Mouse (Mus musculus) embryonic facial prominence, embryonic 15.5 days (tissue): Measurements from ENCODE around the gene Acot11. TPM values are rescaled to one million over a fixed set of nuclear protein-coding genes. Genes with fewer than 3 reads are reported as not detected.
"Not testable (repeated sequence)": the region's sequence is repeated elsewhere in the genome, so short reads cannot be mapped to it uniquely, and the experiment has no call there.

Experiments
- ATAC-seq: fragments of 200-750 bp; cut with Nextera tagmentation; 2 replicates; pipeline ENCODE4 v1.8.0; 2017; ENCODE audit warnings: low read depth, moderate TSS enrichment; ENCODE audit not compliant: insufficient number of reproducible peaks, low FRiP score, low TSS enrichment
- H3K27ac ChIP-seq: fragments of 300-500 bp; sonication (generic); replicated peaks from 2 replicates; pipeline ENCODE4 v1.5.1; 2015; ENCODE audit warnings: mild to moderate bottlenecking, inconsistent platforms
- H3K27me3 ChIP-seq: fragments of 300-500 bp; sonication (generic); 2 replicates; pipeline ENCODE4 v1.6.1; 2015; ENCODE audit warnings: inconsistent platforms
- H3K36me3 ChIP-seq: fragments of 300-500 bp; sonication (generic); 2 replicates; pipeline ENCODE4 v1.6.1; 2015; ENCODE audit warnings: mild to moderate bottlenecking, inconsistent platforms
- H3K4me1 ChIP-seq: fragments of 300-500 bp; sonication (generic); 2 replicates; pipeline ENCODE4 v1.6.1; 2015; ENCODE audit warnings: inconsistent platforms
- H3K4me2 ChIP-seq: fragments of 300-500 bp; sonication (generic); replicated peaks from 2 replicates; pipeline ENCODE4 v1.6.1; 2015; ENCODE audit warnings: mild to moderate bottlenecking, inconsistent platforms
- H3K4me3 ChIP-seq: fragments of 300-500 bp; sonication (generic); replicated peaks from 2 replicates; pipeline ENCODE4 v1.5.1; 2015; ENCODE audit warnings: mild to moderate bottlenecking, inconsistent platforms
- H3K9ac ChIP-seq: fragments of 300-500 bp; sonication (generic); 2 replicates; pipeline ENCODE4 v1.6.1; 2015; ENCODE audit warnings: inconsistent platforms
- H3K9me3 ChIP-seq: fragments of 300-500 bp; sonication (generic); replicated peaks from 2 replicates; pipeline ENCODE4 v1.6.1; 2016; ENCODE audit warnings: inconsistent platforms
- WGBS: fragments of 180-500 bp; shearing (Covaris S2); methylation state at CpG from one replicate; pipeline ENCODE4 v1.1.7; 2015; 5-methylcytosine and 5-hydroxymethylcytosine counted together
- polyA plus RNA-seq: library from polyadenylated mRNA; unstranded; fragments of >200 nt; fragmentation: Nextera tagmentation; extraction: Ambion mirVana; gene quantifications from 2 replicates; pipeline ENCODE4 v1.2.1, GENCODE M21; 2015

The Acot11 gene
- polyA plus RNA-seq, 1 experiment from 2014 or later = 3.0 TPM

DNA sequence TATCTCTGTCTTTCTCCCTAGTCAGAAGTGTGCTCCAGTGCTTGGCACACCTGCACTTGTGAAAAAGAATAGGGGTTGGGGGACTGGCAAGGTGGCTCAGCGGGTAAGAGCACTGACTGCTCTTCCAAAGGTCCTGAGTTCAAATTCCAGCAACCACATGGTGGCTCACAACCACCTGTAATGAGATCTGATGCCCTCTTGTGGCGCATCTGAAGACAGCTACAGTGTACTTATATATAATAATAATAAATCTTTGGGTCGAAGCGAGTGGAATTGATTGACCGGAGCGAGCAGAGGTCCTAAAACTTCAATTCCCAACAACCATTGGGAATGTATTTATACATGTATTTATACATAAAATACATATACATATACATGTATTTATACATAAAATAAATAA is 29.0 kb downstream of the Acot11 start:
- not testable (repeated sequence) for H3K9ac ChIP-seq, H3K4me3 ChIP-seq, ATAC-seq, H3K36me3 ChIP-seq, H3K4me2 ChIP-seq, H3K27me3 ChIP-seq, H3K27ac ChIP-seq, H3K9me3 ChIP-seq
- H3K4me1 ChIP-seq = peaks cover 33% of the 10 kb centered on the region
- whole genome bisulfite sequencing = 87% methylated on average over 6 of the region's 6 CpGs

DNA sequence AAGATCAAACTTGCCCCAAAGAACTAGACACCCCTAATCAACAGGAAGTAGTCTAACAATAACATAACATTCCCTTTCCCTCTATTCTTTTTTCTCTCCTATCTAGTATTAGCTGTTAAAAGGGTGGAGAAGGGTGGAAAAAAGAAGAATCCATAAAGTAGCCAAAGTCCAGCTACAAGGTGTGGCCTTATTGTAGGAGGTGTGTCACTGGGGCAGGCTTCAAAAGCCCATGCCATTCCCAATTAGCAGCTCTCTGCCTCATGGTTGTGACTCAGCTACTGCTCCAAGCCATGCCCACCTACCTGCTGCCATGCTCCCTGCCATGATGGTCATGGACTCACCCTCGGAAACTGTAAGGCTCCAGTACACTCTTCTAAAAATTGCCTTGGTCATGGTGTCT is 32.2 kb downstream of the Acot11 start:
- Histone ChIP-seq H3K36me3 (no peaks in the 10 kb centered on the region), H3K9ac (no peak overlapping the region), H3K9me3 (no peaks in the 10 kb centered on the region), H3K4me1 (peaks cover 6% of the 10 kb centered on the region; the same call in 1 of the 2 replicates), H3K4me3 (no peak overlapping the region), H3K4me2 (no peak overlapping the region), H3K27me3 (no peaks in the 10 kb centered on the region), H3K27ac (no peak overlapping the region)
- WGBS = 88% methylated on average over 1 of the region's 1 CpGs
- ATAC-seq = no peak

DNA sequence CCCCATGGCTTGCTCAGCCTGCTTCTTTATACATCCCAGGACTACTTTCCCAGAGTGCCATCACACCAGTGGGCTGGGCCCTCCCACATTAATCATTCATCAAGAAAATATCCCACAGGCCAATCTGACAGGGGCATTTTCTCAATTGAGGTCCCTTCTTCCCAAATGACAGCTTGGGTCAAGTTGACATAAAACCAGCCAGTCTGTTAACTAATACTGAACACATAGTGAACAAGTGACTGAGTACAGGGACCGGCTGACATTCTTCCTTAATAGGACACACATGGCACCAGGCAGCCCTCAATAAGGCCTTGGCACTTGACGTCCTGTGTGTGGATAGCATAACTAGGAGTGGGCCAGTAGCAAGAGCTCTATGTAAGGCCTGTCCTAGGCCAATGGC is 35.5 kb downstream of the Acot11 start:
- no peak overlapping the region for H3K4me2 ChIP-seq
- H3K36me3 ChIP-seq = no peaks in the 10 kb centered on the region
- H3K9ac ChIP-seq = no peak overlapping the region
- H3K27ac ChIP-seq = no peak overlapping the region
- H3K4me3 ChIP-seq = no peak overlapping the region
- no peaks in the 10 kb centered on the region for H3K27me3 ChIP-seq
- WGBS = 42% methylated on average over 2 of the region's 2 CpGs
- H3K4me1 ChIP-seq = no peaks in the 10 kb centered on the region
- no peak for ATAC-seq
- no peaks in the 10 kb centered on the region for H3K9me3 ChIP-seq

DNA sequence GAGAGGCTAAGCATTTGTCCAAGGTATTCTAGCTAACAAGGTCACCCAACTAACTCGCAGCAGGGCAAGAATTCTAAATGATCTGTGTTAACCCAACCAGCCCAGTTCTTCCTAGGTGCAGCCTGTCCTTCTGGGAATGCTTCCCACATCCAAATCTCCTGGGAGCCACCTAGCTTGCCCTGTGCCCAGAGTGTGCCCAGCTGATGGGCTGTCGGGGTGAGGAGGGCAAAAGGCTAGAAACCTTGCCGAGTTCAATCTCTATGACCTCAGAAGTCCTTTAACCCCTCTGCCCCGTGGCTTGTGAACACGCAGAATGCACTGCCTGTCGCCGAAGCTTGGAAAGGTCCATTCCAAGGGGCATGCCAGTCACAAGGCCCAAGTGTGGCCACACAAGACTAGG is 40.6 kb downstream of the Acot11 start:
- Histone ChIP-seq H3K4me3 (no peak overlapping the region), H3K4me1 (no peaks in the 10 kb centered on the region), H3K4me2 (no peak overlapping the region), H3K27me3 (no peaks in the 10 kb centered on the region), H3K27ac (no peak overlapping the region), H3K9ac (no peak overlapping the region), H3K36me3 (no peaks in the 10 kb centered on the region), H3K9me3 (no peaks in the 10 kb centered on the region)
- WGBS = 74% methylated on average over 7 of the region's 7 CpGs
- ATAC-seq = no peak

DNA sequence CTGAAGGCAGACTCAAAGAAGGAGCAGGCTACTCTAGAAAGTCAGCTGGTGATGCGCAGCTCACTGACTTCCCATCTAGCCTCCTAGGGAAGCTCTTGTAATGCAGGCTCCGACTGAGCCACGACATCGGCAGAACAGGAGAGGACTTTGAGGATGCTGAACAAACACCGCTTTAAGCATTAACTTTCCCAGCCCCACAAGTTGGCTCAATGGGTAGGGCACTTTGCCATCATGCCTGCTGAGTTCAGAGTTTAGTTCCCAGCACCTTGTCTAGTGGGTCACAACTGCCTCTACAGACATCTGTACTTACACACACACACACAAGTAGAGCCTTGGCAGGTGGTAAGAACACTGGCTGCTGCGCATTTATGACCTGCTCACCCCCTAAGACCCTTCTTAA is 53.1 kb downstream of the Acot11 start:
- no peak for ATAC-seq

DNA sequence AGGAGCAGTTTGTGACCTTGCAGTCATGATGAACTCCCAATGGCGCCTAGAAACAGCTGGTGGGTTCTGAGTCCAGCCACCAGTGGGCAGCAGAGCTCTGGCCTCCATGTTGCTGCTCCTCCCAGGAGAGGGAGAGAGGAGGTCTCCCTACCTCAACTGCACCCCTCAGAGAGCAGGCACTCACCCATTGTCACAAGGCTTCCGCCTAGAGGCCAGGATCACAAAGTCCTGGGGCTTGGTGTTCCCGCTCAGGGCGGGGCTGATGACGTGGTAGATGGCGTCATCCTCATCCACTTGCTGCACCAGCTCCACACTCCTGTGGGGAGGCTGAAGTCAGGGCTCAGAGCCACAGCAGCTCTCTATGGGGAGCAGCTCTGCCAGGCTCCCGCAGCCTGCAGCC is 55.1 kb downstream of the Acot11 start:
- H3K36me3 ChIP-seq = no peaks in the 10 kb centered on the region
- WGBS = 9% methylated on average over 7 of the region's 7 CpGs
- H3K4me2 ChIP-seq = peak overlapping the region; percentile 29
- H3K9me3 ChIP-seq = no peaks in the 10 kb centered on the region
- 0 out of 2 replicates have a peak overlapping the region, but pooled peaks have one; percentile 3 for H3K27ac ChIP-seq
- ATAC-seq = peak; percentile 73
- peaks cover 4% of the 10 kb centered on the region; the same call in 1 of the 2 replicates for H3K4me1 ChIP-seq
- H3K4me3 ChIP-seq = peak overlapping the region; percentile 16; the same call in 1 of the 2 replicates
- H3K9ac ChIP-seq = no peak overlapping the region
- H3K27me3 ChIP-seq = no peaks in the 10 kb centered on the region

More for the DNA sequence above, 53.1 kb downstream of the Acot11 start:
- Histone ChIP-seq H3K4me2 (no peak overlapping the region), H3K36me3 (no peaks in the 10 kb centered on the region), H3K27me3 (no peaks in the 10 kb centered on the region), H3K9me3 (no peaks in the 10 kb centered on the region), H3K9ac (no peak overlapping the region), H3K4me1 (peaks cover 4% of the 10 kb centered on the region; the same call in 1 of the 2 replicates), H3K27ac (no peak overlapping the region), H3K4me3 (no peak overlapping the region)
- 91% methylated on average over 6 of the region's 6 CpGs for WGBS

DNA sequence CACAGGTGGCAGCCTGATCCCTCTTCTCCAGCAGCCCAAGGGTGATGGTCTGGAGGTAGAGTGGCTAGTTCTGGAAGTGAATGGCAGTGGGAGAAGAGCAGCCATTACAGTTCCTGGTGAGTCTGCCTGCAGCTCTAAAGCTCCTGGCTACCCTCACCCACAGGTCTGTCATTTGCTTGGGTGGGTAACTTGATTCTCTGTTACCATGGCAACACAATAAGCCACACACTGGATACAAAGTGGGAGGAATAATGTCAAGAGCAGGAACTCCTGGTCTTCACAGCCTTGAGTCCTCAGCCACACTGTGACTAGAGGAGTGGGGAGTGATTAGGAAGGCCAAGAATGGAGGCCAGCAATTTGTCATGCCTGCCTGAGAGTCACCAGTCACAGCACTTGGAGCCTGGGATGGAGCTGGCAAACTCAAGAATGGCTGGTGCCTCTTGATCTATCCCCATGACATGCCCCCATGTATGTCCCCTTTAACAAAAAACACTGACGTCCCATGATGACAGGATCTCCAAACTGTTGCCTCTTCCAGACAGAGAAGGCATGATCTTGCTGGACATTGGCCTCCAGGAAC is 57.7 kb downstream of the Acot11 start:
- H3K36me3 ChIP-seq = no peaks in the 10 kb centered on the region
- no peaks in the 10 kb centered on the region for H3K27me3 ChIP-seq
- no peaks in the 10 kb centered on the region for H3K9me3 ChIP-seq
- no peak for ATAC-seq
- H3K27ac ChIP-seq = no peak overlapping the region
- no peak overlapping the region for H3K9ac ChIP-seq
- no peak overlapping the region for H3K4me3 ChIP-seq
- WGBS = 82% methylated on average over 1 of the region's 1 CpGs
- H3K4me2 ChIP-seq = no peak overlapping the region
- H3K4me1 ChIP-seq = peaks cover 4% of the 10 kb centered on the region; the same call in 1 of the 2 replicates

DNA sequence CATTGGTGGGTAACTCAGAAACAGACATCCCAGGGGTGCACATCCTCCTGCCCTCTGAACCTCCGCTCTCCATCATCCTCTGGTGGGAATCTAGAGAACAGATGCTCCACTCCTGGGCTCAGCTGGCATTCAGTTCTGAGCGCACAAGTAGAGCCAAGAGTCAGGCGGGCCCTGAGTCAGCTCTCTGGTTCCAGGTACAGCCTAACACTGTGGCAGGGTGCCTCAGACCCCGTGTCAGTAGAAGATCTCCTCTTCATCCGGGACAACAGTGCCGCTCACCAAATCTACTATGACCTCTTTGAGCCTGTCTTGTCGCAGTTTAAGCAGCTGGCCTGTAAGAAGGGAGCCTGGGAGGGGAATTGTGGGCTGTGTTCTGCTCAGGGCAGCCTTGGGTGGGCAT is 58.9 kb downstream of the Acot11 start:
- Histone ChIP-seq H3K4me3 (no peak overlapping the region), H3K27me3 (no peaks in the 10 kb centered on the region), H3K9ac (no peak overlapping the region), H3K4me1 (peaks cover 4% of the 10 kb centered on the region; the same call in 1 of the 2 replicates), H3K27ac (no peak overlapping the region), H3K36me3 (no peaks in the 10 kb centered on the region), H3K4me2 (no peak overlapping the region), H3K9me3 (no peaks in the 10 kb centered on the region)
- ATAC-seq = no peak
- 76% methylated on average over 7 of the region's 7 CpGs for WGBS

DNA sequence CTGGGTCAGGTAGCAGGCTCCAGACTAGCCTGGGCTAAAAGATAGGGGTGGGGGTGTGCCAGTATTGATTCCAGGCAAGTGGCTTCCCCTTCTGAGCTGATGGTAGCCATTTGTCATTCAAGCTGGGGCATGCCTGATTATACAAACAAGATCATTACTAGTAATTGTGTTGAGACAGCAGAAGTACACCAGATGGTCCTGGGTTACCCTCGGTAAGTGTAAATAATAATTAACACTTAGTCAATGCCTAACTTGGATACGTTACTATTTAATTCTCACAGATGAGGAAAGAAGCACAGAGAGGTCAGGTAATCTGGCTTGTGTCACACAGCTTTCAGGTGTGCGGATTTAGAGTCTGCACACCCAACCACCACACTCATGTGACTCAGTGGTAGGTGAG is 66.9 kb downstream of the Acot11 start:
- Histone ChIP-seq H3K9ac (no peak overlapping the region), H3K36me3 (no peaks in the 10 kb centered on the region), H3K27ac (no peak overlapping the region), H3K9me3 (no peaks in the 10 kb centered on the region), H3K27me3 (no peaks in the 10 kb centered on the region), H3K4me3 (no peak overlapping the region), H3K4me2 (no peak overlapping the region), H3K4me1 (no peaks in the 10 kb centered on the region)
- WGBS = 61% methylated on average over 3 of the region's 3 CpGs
- ATAC-seq = no peak; the same call in 1 of the 2 replicates

DNA sequence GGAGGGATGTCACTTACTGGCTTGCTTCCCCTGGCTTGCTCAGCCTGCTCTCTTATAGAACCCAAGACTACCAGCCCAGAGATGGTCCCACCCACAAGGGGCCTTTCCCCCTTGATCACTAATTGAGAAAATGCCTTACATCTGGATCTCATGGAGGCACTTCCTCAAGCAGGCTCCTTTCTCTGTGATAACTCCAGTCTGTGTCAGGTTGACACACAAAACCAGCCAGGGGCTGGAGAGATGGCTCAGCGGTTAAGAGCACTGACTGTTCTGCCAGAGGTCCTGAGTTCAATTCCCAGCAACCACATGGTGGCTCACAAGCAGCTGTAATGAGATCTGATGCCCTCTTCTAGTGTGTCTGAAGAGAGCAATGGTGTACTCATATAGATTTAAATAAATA is 67.9 kb downstream of the Acot11 start:
- not testable (repeated sequence) for H3K9me3 ChIP-seq, H3K4me3 ChIP-seq, H3K9ac ChIP-seq, H3K4me1 ChIP-seq, H3K36me3 ChIP-seq, H3K4me2 ChIP-seq, ATAC-seq, H3K27ac ChIP-seq, H3K27me3 ChIP-seq
- WGBS = 54% methylated on average over 1 of the region's 1 CpGs

DNA sequence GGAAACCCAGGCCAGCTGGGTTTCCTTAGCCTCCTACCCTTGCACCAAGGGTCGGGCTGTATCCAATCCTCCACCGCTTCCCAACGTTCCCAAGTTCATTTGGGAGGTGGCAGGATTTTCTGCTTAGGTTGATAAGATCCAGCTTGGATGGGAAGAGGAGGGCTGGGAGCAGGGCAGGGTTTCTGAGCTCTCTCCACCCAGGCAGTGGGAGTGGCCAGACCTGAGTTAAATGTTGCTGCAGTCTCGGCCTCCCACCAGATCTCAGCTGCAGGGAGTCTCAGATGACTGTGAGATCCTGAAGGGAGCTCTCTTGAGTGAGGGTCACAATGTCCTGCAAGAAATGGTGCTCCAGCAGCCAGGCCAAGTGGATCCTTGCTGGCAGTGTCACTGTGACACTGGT is 71.2 kb downstream of the Acot11 start, which contains the start of gene Fam151a:
Gene Fam151a, plus strand, starts transcription at position 254 of the 400 bp plus-strand sequence.
- no peaks in the 10 kb centered on the region for H3K9me3 ChIP-seq
- no peaks in the 10 kb centered on the region for H3K27me3 ChIP-seq
- no peak within 1 kb of the TSS for H3K4me3 ChIP-seq
- H3K36me3 ChIP-seq = no peaks in the 10 kb centered on the region
- WGBS = 43% methylated on average over 4 of the region's 4 CpGs
- H3K9ac ChIP-seq = no peak within 1 kb of the TSS
- H3K27ac ChIP-seq = no peak within 1 kb of the TSS
- ATAC-seq = no peak
- H3K4me2 ChIP-seq = no peak within 1 kb of the TSS
- H3K4me1 ChIP-seq = no peaks in the 10 kb centered on the region

DNA sequence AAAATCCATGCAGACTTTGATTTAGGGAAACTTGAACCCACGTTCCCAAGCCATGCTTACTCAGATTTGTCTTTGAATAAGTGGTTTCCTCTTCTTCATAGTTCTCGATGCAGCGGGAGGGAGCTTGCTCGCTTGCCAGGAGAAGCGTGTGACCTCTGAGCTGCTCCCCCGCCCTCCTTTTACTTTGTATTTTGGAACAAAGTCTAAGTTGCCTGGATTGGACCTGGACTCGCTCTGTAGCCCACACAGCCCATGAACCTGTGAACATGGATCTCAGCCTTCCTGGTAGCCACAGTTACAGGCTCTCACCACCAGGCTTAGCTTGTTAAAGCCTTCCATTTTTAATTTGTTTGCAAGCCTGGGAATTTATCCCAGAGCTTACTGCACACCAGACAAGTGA is 74.0 kb downstream of the Acot11 start, which contains the start of gene Mroh7:
Gene Mroh7, minus strand, starts transcription at position 112 of the 400 bp plus-strand sequence.
- Histone ChIP-seq H3K4me2 (no peak within 1 kb of the TSS), H3K4me1 (no peaks in the 10 kb centered on the region), H3K9ac (no peak within 1 kb of the TSS), H3K9me3 (no peaks in the 10 kb centered on the region), H3K27ac (no peak within 1 kb of the TSS), H3K4me3 (no peak within 1 kb of the TSS), H3K27me3 (no peaks in the 10 kb centered on the region), H3K36me3 (no peaks in the 10 kb centered on the region)
- 79% methylated on average over 7 of the region's 7 CpGs for WGBS
- ATAC-seq = no peak
